15 mouse cellular contexts compared by ENCODE assay signal in genomic region chr17:70808837-70809236, GRCm38 (mm10). TPM values are rescaled to one million over a fixed set of nuclear protein-coding genes. Genes with fewer than 3 reads are reported as not detected.
DNase-seq lines count a peak whose midpoint lies in the region; ATAC-seq and TF ChIP-seq lines count a peak whose summit lies in the region.
"Had no signal": no experiment of that assay in that cellular context is flagged by ENCODE, and none has a peak within 500 bp of the region (broad histone marks: within the 10 kb centered on the region; RNA-seq: fewer than 3 reads in every experiment).

No protein-coding gene starts in this region.

- ATAC-seq in lung, embryonic 14.5 days (ENCODE audit: insufficient read depth): no peak
- no peak for ATAC-seq in embryonic facial prominence, embryonic 15.5 days (ENCODE audit: insufficient number of reproducible peaks, low FRiP score, low TSS enrichment, low read depth)
- ATAC-seq: forebrain, embryonic 14.5 days had no signal

- no peak overlapping the region for H3K27ac ChIP-seq in lung, embryonic 14.5 days (ENCODE audit: low read depth)
- no peak overlapping the region for H3K27ac ChIP-seq in embryonic facial prominence, embryonic 15.5 days (replicated peaks)
- H3K27ac ChIP-seq: hindbrain, embryonic 12.5 days had no signal

- intact Hi-C loops in left cerebral cortex, postnatal 14 days (cut with DNase I): no loop called here

- no peaks in the 10 kb centered on the region for H3K9me3 ChIP-seq in lung, embryonic 14.5 days (ENCODE audit: low read depth, low read length)
- no peaks in the 10 kb centered on the region for H3K9me3 ChIP-seq in E14TG2a.4 (ENCODE audit: low read length)
- H3K9me3 ChIP-seq in embryonic facial prominence, embryonic 15.5 days (replicated peaks): no peaks in the 10 kb centered on the region
- H3K9me3 ChIP-seq: hindbrain, embryonic 12.5 days had no signal

- H3K4me2 ChIP-seq in lung, embryonic 14.5 days: 0 out of 2 replicates have a peak overlapping the region, but pooled peaks have one; percentile 2
- peak overlapping the region; percentile 27 for H3K4me2 ChIP-seq in embryonic facial prominence, embryonic 15.5 days (replicated peaks)
- H3K4me2 ChIP-seq: hindbrain, embryonic 12.5 days; midbrain, embryonic 11.5 days had no signal

- no peak for TF ChIP-seq CTCF in lung, embryonic 14.5 days (IDR thresholded peaks at IDR 0.05; ENCODE audit: low read depth)
- no peak for TF ChIP-seq CTCF in E14TG2a.4 (conservative IDR thresholded peaks at IDR 0.05; ENCODE audit: low read length)

- no peak overlapping the region for H3K4me3 ChIP-seq in lung, embryonic 14.5 days (ENCODE audit: low read depth, low read length)
- peak overlapping the region; percentile 60 for H3K4me3 ChIP-seq in E14TG2a.4 (replicated peaks; ENCODE audit: low read length)
- no peak overlapping the region for H3K4me3 ChIP-seq in embryonic facial prominence, embryonic 15.5 days (replicated peaks)
- H3K4me3 ChIP-seq: hindbrain, embryonic 12.5 days had no signal

- no peak overlapping the region for H3K9ac ChIP-seq in lung, embryonic 14.5 days
- no peak overlapping the region for H3K9ac ChIP-seq in embryonic facial prominence, embryonic 15.5 days
- H3K9ac ChIP-seq: hindbrain, embryonic 12.5 days had no signal

- no peaks in the 10 kb centered on the region for H3K36me3 ChIP-seq in lung, embryonic 14.5 days (ENCODE audit: insufficient read depth)
- H3K36me3 ChIP-seq in E14TG2a.4 (ENCODE audit: insufficient read depth, low read length): peaks cover 10% of the 10 kb centered on the region
- no peaks in the 10 kb centered on the region for H3K36me3 ChIP-seq in embryonic facial prominence, embryonic 15.5 days
- H3K36me3 ChIP-seq: hindbrain, embryonic 12.5 days had no signal

- H3K27me3 ChIP-seq in lung, embryonic 14.5 days (ENCODE audit: insufficient read depth, low read length): no peaks in the 10 kb centered on the region
- H3K27me3 ChIP-seq in E14TG2a.4 (ENCODE audit: insufficient read depth, low read length): no peaks in the 10 kb centered on the region
- H3K27me3 ChIP-seq in embryonic facial prominence, embryonic 15.5 days: no peaks in the 10 kb centered on the region
- H3K27me3 ChIP-seq: hindbrain, embryonic 12.5 days had no signal

- WGBS in lung, embryonic 14.5 days: 44% methylated on average over 14 of the region's 14 CpGs
- WGBS in embryonic facial prominence, embryonic 15.5 days: 37% methylated on average over 14 of the region's 14 CpGs

- DNase-seq in lung, embryonic 14.5 days: no peak
- DNase-seq in lung, postnatal 4 days: no peak
- peak; percentile 64 for DNase-seq in R1 (ENCODE audit: low read depth, low spot score)
- DNase-seq in left cerebral cortex, postnatal 14 days (ENCODE audit: low spot score in 2 of 2): no peak
- DNase-seq in urinary bladder, postnatal 4 days (ENCODE audit: low spot score in 2 of 2): no peak
- DNase-seq: cerebellum, adult 9-11 months; gastrocnemius, postnatal 36 days; liver; lung, postnatal 14 days; right cerebral cortex, postnatal 14 days had no signal

- no peaks in the 10 kb centered on the region for H3K4me1 ChIP-seq in lung, embryonic 14.5 days (ENCODE audit: insufficient read depth)
- peaks cover 78% of the 10 kb centered on the region for H3K4me1 ChIP-seq in E14TG2a.4 (replicated peaks; ENCODE audit: low read depth, low read length)
- no peaks in the 10 kb centered on the region for H3K4me1 ChIP-seq in embryonic facial prominence, embryonic 15.5 days
- H3K4me1 ChIP-seq: hindbrain, embryonic 12.5 days had no signal

RNA-seq across cellular contexts. Expression of gene Tgif1, which starts 44.5 kb away (rescaled TPM):
- 60.3 and 63.1 TPM in 2 replicates for polyA plus RNA-seq in lung, embryonic 14.5 days (2014; fragmentation: Nextera tagmentation; extraction: Ambion mirVana)
- polyA plus RNA-seq in embryonic facial prominence, embryonic 15.5 days (2015; fragmentation: Nextera tagmentation; extraction: Ambion mirVana): 70.2 and 74.4 TPM in 2 replicates
- total RNA-seq in left cerebral cortex, postnatal 14 days (2021): 1 to 10 TPM; 2.1 to 3.4 TPM
